8 mouse cellular contexts compared by ENCODE assay signal in genomic region chr11:65161881-65162766, GRCm38 (mm10). TPM values are rescaled to one million over a fixed set of nuclear protein-coding genes. Genes with fewer than 3 reads are reported as not detected.
DNase-seq lines count a peak whose midpoint lies in the region; ATAC-seq and TF ChIP-seq lines count a peak whose summit lies in the region.

No protein-coding gene starts in this region.

- no peaks in the 10 kb centered on the region for H3K9me3 ChIP-seq in forebrain, embryonic 13.5 days (replicated peaks)
- no peaks in the 10 kb centered on the region for H3K9me3 ChIP-seq in neural tube, embryonic 11.5 days (ENCODE audit: control insufficient read depth, low read length)

- no peaks in the 10 kb centered on the region for H3K27me3 ChIP-seq in forebrain, embryonic 13.5 days
- H3K27me3 ChIP-seq in liver, adult 2 months (ENCODE audit: control insufficient read depth, insufficient read depth, low read length) = no peaks in the 10 kb centered on the region
- H3K27me3 ChIP-seq in neural tube, embryonic 11.5 days (ENCODE audit: control insufficient read depth, insufficient read depth, low read length) = no peaks in the 10 kb centered on the region

- no peaks in the 10 kb centered on the region for H3K79me2 ChIP-seq in liver, adult 2 months (ENCODE audit: control insufficient read depth, insufficient read depth, low read length)

- H3K4me2 ChIP-seq in forebrain, embryonic 13.5 days = peak overlapping the region; percentile 93
- H3K4me2 ChIP-seq in neural tube, embryonic 11.5 days (ENCODE audit: low read depth) = peak overlapping the region; percentile 79

- under 1% methylated on average over 47 of the region's 49 CpGs for WGBS in forebrain, embryonic 13.5 days
- 7% methylated on average over 49 of the region's 49 CpGs for WGBS in liver, adult 2 months
- 1% methylated on average over 46 of the region's 49 CpGs for WGBS in neural tube, embryonic 11.5 days

- H3K4me3 ChIP-seq in forebrain, embryonic 13.5 days = peak overlapping the region; percentile 85
- peak overlapping the region; percentile 82 for H3K4me3 ChIP-seq in liver, adult 2 months (ENCODE audit: insufficient read depth, low read depth, low read length)
- H3K4me3 ChIP-seq in neural tube, embryonic 11.5 days (ENCODE audit: low read depth, low read length) = peak overlapping the region; percentile 80

- H3K4me1 ChIP-seq in forebrain, embryonic 13.5 days = peaks cover 19% of the 10 kb centered on the region
- peaks cover 5% of the 10 kb centered on the region for H3K4me1 ChIP-seq in liver, adult 2 months (ENCODE audit: control insufficient read depth, insufficient read depth, low read length)
- 0 out of 2 replicates have a peak, but pooled peaks cover 5% of the 10 kb centered on the region for H3K4me1 ChIP-seq in neural tube, embryonic 11.5 days (ENCODE audit: control insufficient read depth, insufficient read depth, low read length)

- TF ChIP-seq CTCF in liver, adult 2 months (IDR thresholded peaks at IDR 0.05; ENCODE audit: low read depth, low read length) = no peak

- no peak overlapping the region; the same call in 1 of the 2 replicates for H3K27ac ChIP-seq in forebrain, embryonic 13.5 days
- H3K27ac ChIP-seq in liver, adult 2 months (replicated peaks; ENCODE audit: insufficient read depth, low read depth, low read length) = no peak overlapping the region
- H3K27ac ChIP-seq in neural tube, embryonic 11.5 days (ENCODE audit: low read depth, low read length) = peak overlapping the region; percentile 42; the same call in 1 of the 2 replicates

- peak; percentile 87 for ATAC-seq in forebrain, embryonic 13.5 days
- ATAC-seq in neural tube, embryonic 11.5 days (ENCODE audit: insufficient read depth, low FRiP score, low TSS enrichment) = peak; percentile 83
- ATAC-seq in megakaryocyte-erythroid progenitor cell, adult 5-6 weeks (replicated peaks; ENCODE audit: low FRiP score, low TSS enrichment, poor library complexity, severe bottlenecking) = no peak

- no peaks in the 10 kb centered on the region for H3K36me3 ChIP-seq in forebrain, embryonic 13.5 days (ENCODE audit: poor library complexity, severe bottlenecking)
- no peaks in the 10 kb centered on the region for H3K36me3 ChIP-seq in liver, adult 2 months (ENCODE audit: control insufficient read depth, insufficient read depth, low read length)
- no peaks in the 10 kb centered on the region for H3K36me3 ChIP-seq in neural tube, embryonic 11.5 days (ENCODE audit: control insufficient read depth, insufficient read depth, low read length)

- H3K9ac ChIP-seq in forebrain, embryonic 13.5 days = peak overlapping the region; percentile 91
- peak overlapping the region; percentile 82 for H3K9ac ChIP-seq in liver, adult 2 months (ENCODE audit: low read depth, low read length)
- H3K9ac ChIP-seq in neural tube, embryonic 11.5 days (ENCODE audit: low read length) = peak overlapping the region; percentile 86

- DNase-seq in embryo, embryonic 11.5 days (ENCODE audit: low read depth, low spot score) = peak; percentile 19
- DNase-seq in embryo, embryonic 11 days = no peak
- DNase-seq in R1 (ENCODE audit: low read depth, low spot score) = peak; percentile 69
- DNase-seq in kidney, adult 8-10 months = peak; percentile 9 to 12
- no peak for DNase-seq in liver, adult 2 months (ENCODE audit: extremely low read depth, low read depth, low spot score)
- peak; percentile 14 for DNase-seq in neural tube, embryonic 11.5 days (ENCODE audit: low spot score)

- no peak for TF ChIP-seq POLR2A in liver, adult 2 months (IDR thresholded peaks at IDR 0.05; ENCODE audit: extremely low read depth, insufficient read depth, low read length)

RNA-seq across cellular contexts. Expression of gene Arhgap44, which starts 0.6 kb away (rescaled TPM):
- 5.3 and 6.0 TPM in 2 replicates for polyA plus RNA-seq in forebrain, embryonic 13.5 days (2015; fragmentation: Nextera tagmentation; extraction: Ambion mirVana)
- total RNA-seq in liver, adult 2 months (2014; rRNA removed) = 0.60 and 0.65 TPM in 2 replicates
- polyA plus RNA-seq in liver, adult 2 months (2012; rRNA removed) = 0.47 and 0.64 TPM in 2 replicates
- polyA plus RNA-seq in neural tube, embryonic 11.5 days (2014; fragmentation: Nextera tagmentation; extraction: Ambion mirVana) = 5.1 and 5.9 TPM in 2 replicates
- total RNA-seq in megakaryocyte-erythroid progenitor cell, adult 5-6 weeks (2014; fragmentation: Nextera tagmentation) = not detected in 2 replicates
- not detected in 2 replicates for total RNA-seq in megakaryocyte-erythroid progenitor cell, adult 5-6 weeks (2017)

RNA-seq across cellular contexts. Expression of gene 1700086D15Rik, which starts 2.4 kb away (rescaled TPM):
- 0.16 TPM in 1 of 2 replicates, not detected in the other for polyA plus RNA-seq in forebrain, embryonic 13.5 days (2015; fragmentation: Nextera tagmentation; extraction: Ambion mirVana)
- 0.09 TPM in 1 of 2 replicates, not detected in the other for total RNA-seq in liver, adult 2 months (2014; rRNA removed)
- polyA plus RNA-seq in liver, adult 2 months (2012; rRNA removed) = not detected in 2 replicates
- polyA plus RNA-seq in neural tube, embryonic 11.5 days (2014; fragmentation: Nextera tagmentation; extraction: Ambion mirVana) = not detected in 2 replicates
- total RNA-seq in megakaryocyte-erythroid progenitor cell, adult 5-6 weeks (2014; fragmentation: Nextera tagmentation) = not detected in 2 replicates
- total RNA-seq in megakaryocyte-erythroid progenitor cell, adult 5-6 weeks (2017) = not detected in 2 replicates

Comparison
In these comparisons a context has a peak if more than half of its experiments do, and no peak if none do; other contexts are left out.
1. DNase-seq: peak in embryo, embryonic 11.5 days (single experiment), R1 (single experiment), kidney, adult 8-10 months (2 of 2) and neural tube, embryonic 11.5 days (single experiment); none in embryo, embryonic 11 days (single experiment) and liver, adult 2 months (single experiment).
2. Peak in every context shown above with its lines, with median percentiles within 50 percentile points of each other: H3K4me3 ChIP-seq and H3K9ac ChIP-seq.